Mouse (Mus musculus) cerebellum, postnatal 36 days (tissue): Measurements from ENCODE around the gene Cacfd1.

Source experiments
- DNase-seq, 2 experiments: peaks; one replicate each; pipeline ENCODE4 v3.0.0; 2021 to 2022; ENCODE audit warnings: mixed read lengths in 2 of 2

The Cacfd1 gene

DNA sequence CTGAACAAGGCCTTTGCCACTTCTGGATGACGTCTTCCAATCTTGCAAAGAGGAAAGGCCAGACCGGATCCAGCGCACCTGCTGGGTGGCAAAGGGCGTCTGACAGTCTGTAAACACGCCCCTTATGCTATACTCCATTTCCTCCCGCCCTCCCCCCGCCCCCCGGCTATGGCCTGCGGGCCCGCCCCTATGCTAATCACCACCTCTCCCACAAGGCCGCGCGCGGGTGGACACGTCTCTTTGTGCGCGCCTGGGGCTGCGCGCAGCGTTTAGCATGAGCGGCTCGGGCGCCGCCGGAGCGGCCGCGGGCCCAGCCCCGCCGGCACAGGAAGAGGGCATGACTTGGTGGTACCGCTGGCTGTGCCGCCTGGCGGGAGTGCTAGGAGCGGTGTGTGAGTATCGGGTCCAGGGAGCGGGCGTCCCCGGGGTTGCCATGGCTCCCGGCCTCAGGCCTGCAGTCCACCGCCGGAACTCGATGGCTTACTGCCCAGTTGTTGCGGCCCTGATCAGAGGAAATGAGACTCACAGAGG, at the start of gene Cacfd1:
TSS of gene Cacfd1 (plus strand) at position 213 of the 531 bp plus-strand sequence.
- peak; percentile 83 to 88 for DNase-seq

GRCm38 (mm10) chr2:26960756-26961155, 49.0 kb upstream of the Cacfd1 start:
- no peak for DNase-seq

DNA sequence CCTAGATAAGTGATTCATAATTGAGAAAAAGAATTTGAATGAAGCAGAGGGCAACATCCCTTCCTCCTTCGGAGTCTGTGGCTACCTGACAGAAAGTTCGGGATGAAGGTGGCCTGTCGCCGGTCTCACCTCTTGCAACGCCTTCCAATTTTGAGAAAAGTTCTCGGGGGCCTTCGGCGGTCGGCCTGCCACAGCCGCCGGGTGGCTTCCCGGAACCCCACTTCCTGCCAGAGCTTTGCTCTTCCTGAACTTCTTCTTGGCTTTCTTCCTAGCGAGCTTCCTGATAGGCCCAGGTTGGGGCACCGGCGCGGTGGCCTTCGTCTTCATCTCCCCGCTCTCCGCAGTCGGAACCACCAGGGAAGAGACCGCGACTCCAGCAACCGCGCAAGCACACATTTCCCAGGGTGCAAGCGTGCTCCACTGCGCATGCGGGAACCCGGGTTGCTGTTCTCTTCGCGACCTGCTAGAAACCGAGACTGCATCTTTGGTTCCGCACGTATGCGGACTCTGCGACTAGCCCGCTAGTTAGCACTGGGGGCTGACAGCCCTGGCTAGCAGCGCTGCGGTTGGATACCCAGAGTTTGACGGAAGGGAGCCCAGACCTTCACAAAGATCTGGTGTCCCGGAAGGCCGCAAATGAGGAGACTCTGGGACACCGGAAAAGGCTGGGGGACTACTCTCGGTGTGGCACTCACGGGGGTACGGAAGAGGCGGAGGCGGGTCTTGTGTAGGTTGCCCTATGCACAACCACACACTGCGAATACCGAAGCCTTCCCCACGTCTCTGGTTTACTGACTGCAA, 45.6 kb upstream of the Cacfd1 start, which contains the start of gene Rexo4:
TSS of gene Rexo4 (minus strand) at position 464 of the 801 bp plus-strand sequence.
- DNase-seq: peak; percentile 94 to 96

DNA sequence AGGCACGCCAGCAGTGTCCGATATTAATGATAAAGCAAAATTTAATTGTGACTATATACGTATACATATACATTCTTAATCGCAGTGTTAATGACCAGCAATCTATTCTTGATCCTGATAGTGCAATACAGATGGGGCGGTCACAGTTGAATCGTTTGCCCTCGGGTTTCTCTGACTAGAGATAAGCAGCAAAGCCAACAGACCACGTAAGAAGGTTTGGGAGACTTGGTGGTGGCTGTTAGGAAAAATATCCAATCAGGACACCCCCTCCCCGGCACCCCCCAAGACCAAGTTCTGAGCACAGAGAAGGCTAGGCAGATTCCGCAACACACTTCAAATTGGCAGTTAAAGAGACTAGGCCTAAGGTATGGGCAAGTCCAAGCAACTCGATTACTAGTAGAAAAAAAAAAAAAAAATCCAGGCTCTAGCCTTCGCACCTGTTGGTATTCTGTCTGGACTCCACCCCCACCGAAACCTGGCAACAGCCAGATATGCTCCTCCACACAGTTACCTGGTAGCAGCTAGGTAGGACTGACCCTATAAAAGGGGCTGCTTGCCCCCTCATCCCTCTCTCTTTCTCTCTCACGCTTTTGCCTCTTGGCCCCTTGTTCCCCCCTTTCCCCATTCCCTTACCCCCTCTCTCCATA, 44.9 kb upstream of the Cacfd1 start:
- DNase-seq: no peak

- DNase-seq: no peak
These were observed 42.5 kb upstream of the Cacfd1 start for GRCm38 (mm10) chr2:26967262-26967661.

DNA sequence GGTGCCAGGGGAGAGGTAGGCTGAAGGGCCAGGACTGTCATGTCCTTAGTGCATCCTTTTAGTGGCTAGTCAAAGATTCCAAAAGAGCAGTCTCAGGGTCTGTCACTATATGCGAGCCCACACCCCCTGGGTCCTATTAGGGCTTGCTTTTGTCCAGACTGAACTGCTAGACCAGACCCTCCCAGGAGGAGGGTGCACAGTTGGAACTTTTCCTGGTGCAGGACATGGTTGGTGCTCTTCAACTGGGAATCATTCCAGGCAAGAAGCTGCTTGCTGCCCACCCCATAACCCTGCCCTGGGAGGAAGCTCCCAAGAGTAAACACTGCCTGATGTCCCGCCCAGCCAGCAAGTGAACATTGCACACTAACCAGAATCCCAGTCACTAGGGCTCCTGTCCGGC, 36.6 kb upstream of the Cacfd1 start, which contains the start of gene Adamts13:
TSS of gene Adamts13 (plus strand) at position 301 of the 400 bp plus-strand sequence.
- DNase-seq: no peak

GRCm38 (mm10) chr2:26973960-26974359, 35.8 kb upstream of the Cacfd1 start:
- DNase-seq: no peak

DNA sequence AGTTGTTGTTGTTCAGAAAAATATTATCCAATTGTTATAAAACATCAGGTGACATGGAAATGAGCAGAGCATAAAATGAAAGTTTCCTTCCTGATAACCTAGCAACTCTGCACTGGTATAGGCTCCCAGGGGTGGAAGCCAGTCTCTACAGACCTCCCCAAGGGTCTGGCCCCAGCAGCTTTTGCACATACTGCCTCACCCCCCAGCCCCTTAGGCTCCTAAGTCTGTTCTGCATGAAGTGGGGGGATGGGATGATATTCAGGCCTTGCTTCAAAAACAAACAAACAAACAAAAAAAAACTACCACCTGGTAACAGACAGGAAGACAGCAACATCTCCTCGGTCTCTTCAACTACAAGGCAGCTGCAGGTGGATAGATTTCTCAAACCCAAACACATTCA, 29.4 kb upstream of the Cacfd1 start:
- DNase-seq: no peak

- DNase-seq: no peak
These were observed 25.5 kb upstream of the Cacfd1 start for GRCm38 (mm10) chr2:26984179-26984578.

GRCm38 (mm10) chr2:26984640-26985039, 25.1 kb upstream of the Cacfd1 start:
- no peak for DNase-seq

DNA sequence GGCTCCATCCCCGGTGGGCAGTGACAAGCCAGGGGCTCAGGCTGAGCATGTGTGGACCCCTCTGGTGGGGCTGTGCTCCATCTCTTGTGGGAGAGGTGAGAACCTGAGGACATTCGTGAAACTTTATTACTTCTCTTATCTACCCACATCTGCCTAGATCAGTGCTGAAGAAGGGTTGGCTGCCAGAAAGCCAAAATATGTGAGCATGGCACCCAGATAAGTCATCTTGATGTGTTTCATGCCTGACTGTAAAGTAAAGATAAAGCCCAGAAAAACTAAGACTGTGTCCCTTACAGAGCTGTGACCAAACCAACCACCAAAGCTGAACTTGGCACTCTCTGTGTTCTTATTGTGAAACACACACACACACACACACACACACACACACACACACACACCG, 15.8 kb upstream of the Cacfd1 start:
- DNase-seq: no peak

GRCm38 (mm10) chr2:26997498-26997897, 12.2 kb upstream of the Cacfd1 start:
- no peak for DNase-seq

GRCm38 (mm10) chr2:26997993-26998392, 11.7 kb upstream of the Cacfd1 start:
- DNase-seq: no peak

DNA sequence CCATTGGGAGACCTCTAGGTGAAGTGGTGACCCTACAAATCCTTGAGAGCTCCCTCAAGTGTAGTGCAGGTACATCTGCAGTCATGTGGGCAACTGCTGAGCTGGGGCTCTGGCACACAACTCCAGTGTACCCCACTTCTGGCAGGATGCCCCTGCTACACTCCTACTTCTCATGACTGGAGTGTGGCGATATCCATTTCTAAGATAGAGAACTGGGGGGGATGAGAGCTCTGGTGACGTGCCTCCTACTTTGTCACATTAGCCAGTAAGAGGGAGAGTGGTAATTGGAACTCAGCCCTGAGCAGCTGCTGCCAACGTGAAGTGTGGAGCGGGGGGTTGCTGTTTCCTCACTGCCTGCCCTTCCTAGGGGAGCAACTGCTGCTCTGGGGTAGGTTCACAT, 3.5 kb upstream of the Cacfd1 start:
- no peak for DNase-seq

DNA sequence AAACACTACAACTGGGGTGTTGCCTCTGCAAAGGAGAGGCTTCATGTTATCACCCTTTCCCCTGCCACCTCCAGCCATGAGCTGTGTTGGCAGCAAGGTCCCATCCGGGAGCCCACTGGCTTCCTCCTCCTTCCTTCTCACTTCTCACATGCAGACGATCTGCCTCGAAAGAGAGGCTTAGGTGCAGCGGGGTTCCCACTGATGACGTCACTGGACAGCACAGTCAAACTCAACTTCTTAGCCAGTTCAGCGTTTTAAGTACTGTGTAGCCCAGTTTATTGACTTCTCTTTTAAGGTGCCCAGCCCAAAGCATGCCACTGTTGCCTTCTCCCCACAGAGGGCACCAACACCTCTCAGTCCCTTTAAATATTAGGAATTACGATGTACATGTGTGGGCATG, 2.0 kb upstream of the Cacfd1 start:
- DNase-seq: no peak

DNA sequence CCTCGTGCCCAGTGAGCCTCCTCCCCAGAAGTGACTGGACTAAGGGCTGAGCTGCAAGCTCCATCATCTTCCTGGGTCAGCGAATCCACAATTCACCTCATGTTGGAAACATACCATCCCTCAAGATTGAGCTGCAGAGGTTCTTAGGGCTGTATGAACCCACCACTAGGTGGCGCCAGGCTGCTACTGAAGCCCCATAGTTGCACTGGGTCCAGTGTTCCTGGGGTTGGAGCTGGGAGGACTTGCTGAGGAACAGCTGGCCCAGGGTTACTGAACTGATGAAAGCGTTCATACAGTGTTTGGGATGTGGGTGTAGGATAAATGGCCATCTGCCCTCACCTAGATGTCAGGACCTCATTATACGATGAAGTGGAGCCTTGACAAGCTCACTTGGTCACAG, 8.1 kb downstream of the Cacfd1 start:
- DNase-seq: peak; percentile 74 to 78

DNA sequence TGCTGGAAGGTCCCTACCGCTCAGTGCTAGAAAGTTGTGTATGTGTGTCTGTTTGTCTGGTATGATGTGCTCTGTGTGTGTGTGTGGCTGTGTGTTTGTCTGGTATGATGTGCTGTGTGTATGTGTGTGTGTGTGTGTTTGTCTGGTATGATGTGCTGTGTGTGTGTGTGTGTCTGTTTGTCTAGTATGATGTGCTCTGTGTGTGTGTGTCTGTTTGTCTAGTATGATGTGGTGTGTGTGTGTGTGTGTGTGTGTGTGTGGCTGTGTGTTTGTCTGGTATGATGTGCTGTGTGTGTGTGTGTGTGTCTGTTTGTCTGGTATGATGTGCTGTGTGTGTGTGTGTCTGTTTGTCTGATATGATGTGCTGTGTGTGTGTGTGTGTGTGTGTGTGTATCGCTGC, 9.8 kb downstream of the Cacfd1 start:
- no peak for DNase-seq

GRCm38 (mm10) chr2:27021103-27021502, 11.4 kb downstream of the Cacfd1 start:
- no peak for DNase-seq

GRCm38 (mm10) chr2:27022612-27023011, 12.9 kb downstream of the Cacfd1 start:
- DNase-seq: no peak

DNA sequence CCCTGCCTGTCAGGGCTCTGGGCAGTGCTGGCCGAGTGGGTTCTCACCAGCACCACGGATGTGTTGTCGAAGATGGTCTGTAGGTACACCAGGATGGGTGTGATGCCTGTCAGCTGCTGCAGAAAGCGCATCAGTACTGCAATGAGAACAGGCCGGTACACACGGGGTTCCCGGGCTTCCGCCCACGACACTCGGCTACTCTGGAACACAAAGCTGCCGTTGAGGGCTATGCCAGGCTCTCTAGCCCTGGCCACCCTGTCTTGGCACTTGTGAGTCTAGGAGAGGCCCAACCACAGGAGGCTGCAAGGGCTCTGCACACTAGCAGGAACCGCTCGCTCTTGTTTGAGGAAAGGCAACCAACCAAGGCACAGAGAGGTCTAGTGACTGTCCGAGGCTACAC, 14.4 kb downstream of the Cacfd1 start:
- DNase-seq: peak in 1 of 2 experiments; percentile 13

DNA sequence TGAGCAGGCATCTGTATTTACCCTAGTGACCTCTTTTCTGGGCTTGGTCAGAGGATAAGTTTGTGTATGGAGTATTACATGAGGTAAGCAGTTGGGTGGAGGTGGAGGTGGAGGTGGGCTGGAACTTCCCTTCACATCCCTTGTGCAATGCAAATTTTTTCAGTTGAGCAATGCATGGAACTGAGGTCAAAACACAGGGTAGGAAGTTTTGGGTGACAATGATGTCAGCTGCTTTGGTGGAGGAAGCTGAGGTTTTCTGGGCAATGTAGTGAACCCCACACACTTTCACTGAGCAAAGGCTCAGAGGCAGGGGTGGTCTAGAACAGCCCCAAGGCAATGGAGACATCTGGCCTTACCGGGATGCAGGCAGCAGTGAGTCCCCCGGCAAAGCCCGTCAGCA, 15.8 kb downstream of the Cacfd1 start:
- DNase-seq: no peak

- DNase-seq: no peak
These were observed 16.6 kb downstream of the Cacfd1 start for GRCm38 (mm10) chr2:27026332-27026731.

DNA sequence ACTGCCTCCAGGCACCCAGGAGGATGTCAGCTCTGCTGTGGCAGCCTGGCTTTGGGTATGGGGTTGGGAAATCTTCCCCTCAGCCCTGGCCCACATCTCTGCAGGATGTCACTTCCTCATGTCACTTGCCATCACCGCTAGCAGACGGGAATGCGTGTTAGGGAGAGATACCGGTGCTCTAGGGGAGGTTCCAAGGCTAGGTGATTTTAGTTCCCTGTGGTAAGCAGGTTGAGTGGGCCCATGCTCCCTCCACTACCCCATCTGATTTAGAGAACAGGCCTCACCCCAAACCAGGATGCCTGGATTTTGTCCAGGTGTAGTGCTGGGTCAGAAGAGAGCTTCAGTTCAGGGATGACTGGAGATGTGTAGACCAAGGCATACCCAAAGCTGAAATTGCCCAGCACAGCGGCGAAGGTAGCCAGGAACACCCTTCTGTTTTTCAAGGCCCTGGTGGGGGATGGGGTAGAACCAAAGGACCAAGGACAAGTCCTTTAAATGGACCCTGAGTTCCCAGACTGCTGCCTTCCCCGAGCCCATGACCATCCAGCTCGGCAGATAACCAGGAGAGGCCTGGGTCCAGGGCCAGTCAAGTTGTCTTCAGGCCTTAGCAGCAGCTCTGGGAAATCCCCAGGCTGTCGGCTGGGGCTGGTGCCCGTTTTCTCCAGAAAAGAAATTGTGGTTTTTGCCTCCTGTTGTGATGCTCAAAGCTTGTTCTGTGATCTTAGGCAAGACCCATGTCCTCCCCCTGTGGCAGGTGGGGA, 17.3 kb downstream of the Cacfd1 start:
- peak in 1 of 2 experiments; percentile 38 for DNase-seq
